Mouse (Mus musculus) myocyte (in vitro differentiated cells): Measurements from ENCODE around the gene Ubtfl1.

Source experiments
- E2F4 ChIP-seq: IDR thresholded peaks from one replicate; pipeline ENCODE4 v1.6.1; 2011; ENCODE audit warnings: mild to moderate bottlenecking, control low read depth, moderate library complexity; ENCODE audit not compliant: insufficient read depth
- MAX ChIP-seq: IDR thresholded peaks from one replicate; pipeline ENCODE4 v1.6.1; 2011; ENCODE audit warnings: low read depth, mild to moderate bottlenecking, control low read depth
- MYOG ChIP-seq, 3 experiments: IDR thresholded peaks; one replicate each; pipeline ENCODE4 v1.6.1; 2011; ENCODE audit warnings: control low read depth in 2 of 3, low read depth in 2 of 3, mild to moderate bottlenecking in 2 of 3; ENCODE audit not compliant: insufficient read length in 2 of 3, control insufficient read depth in 1 of 3, insufficient read depth in 1 of 3
- POLR2A ChIP-seq: IDR thresholded peaks from one replicate; pipeline ENCODE4 v1.6.1; 2011; ENCODE audit warnings: low read depth, mild to moderate bottlenecking, control low read depth, moderate library complexity; ENCODE audit not compliant: insufficient read length
- POLR2AphosphoS2 ChIP-seq: IDR thresholded peaks from one replicate; pipeline ENCODE4 v1.6.1; 2011; ENCODE audit warnings: low read depth, control low read depth; ENCODE audit not compliant: insufficient read length
- TCF3 ChIP-seq: IDR thresholded peaks from one replicate; pipeline ENCODE4 v1.6.1; 2011; ENCODE audit warnings: low read depth, control low read depth; ENCODE audit not compliant: insufficient read length
- USF1 ChIP-seq: IDR thresholded peaks from one replicate; pipeline ENCODE4 v1.6.1; 2011; ENCODE audit warnings: low read depth, mild to moderate bottlenecking, control low read depth, moderate library complexity

DNA sequence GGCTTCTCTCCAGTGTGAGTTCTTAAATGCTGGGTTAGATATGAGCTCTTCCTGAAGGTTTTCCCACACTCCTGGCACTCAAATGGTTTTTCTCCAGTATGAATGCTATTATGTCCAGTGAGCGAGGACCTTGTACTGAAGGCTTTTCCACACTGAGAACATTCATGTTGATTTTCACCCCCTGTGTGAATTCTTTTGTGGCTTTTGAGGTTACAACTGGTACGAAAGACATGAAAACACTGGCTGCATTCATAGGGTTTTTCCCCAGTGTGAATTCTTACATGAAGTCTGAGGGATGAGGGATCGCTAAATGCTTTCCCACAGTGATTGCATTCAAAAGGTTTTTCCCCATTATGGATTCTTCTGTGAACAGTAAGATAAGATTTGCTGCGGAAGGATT, 52.3 kb downstream of the Ubtfl1 start:
- no peak for TF ChIP-seq POLR2A
- TF ChIP-seq MYOG (IDR thresholded peaks at IDR 0.05; ENCODE audit: control insufficient read depth in 1 of 3, insufficient read depth in 1 of 3, insufficient read length in 2 of 3, low read depth in 2 of 3): no peak
- TF ChIP-seq TCF3: no peak
- no peak for TF ChIP-seq POLR2AphosphoS2
- no peak for TF ChIP-seq MAX
- TF ChIP-seq USF1: no peak
- TF ChIP-seq E2F4: no peak
